In genomic region chr17:32142907-32143854, GRCm38 (mm10) we compare ENCODE assay signal across 8 mouse cellular contexts. TPM values are rescaled to one million over a fixed set of nuclear protein-coding genes. Genes with fewer than 3 reads are reported as not detected.
DNase-seq lines count a peak whose midpoint lies in the region; ATAC-seq and TF ChIP-seq lines count a peak whose summit lies in the region.

No protein-coding gene starts in this region.

- no peak overlapping the region for H3K27ac ChIP-seq in forebrain, embryonic 11.5 days (ENCODE audit: low read depth, low read length)
- H3K27ac ChIP-seq in heart, embryonic 16.5 days (ENCODE audit: low read length): no peak overlapping the region
- no peak overlapping the region for H3K27ac ChIP-seq in liver, embryonic 15.5 days (replicated peaks)
- H3K27ac ChIP-seq in neural tube, embryonic 12.5 days: no peak overlapping the region
- no peak overlapping the region for H3K27ac ChIP-seq in testis, adult 2 months (ENCODE audit: control insufficient read depth, insufficient read depth, low read depth, low read length)

- whole genome bisulfite sequencing in forebrain, embryonic 11.5 days: 24% methylated on average over 39 of the region's 39 CpGs
- 26% methylated on average over 39 of the region's 39 CpGs for WGBS in heart, embryonic 16.5 days
- 18% methylated on average over 39 of the region's 39 CpGs for WGBS in liver, embryonic 15.5 days (ENCODE audit: insufficient replicate concordance)
- 23% methylated on average over 39 of the region's 39 CpGs for WGBS in neural tube, embryonic 12.5 days

- no peak overlapping the region for H3K4me3 ChIP-seq in forebrain, embryonic 11.5 days (ENCODE audit: low read depth, low read length)
- H3K4me3 ChIP-seq in heart, embryonic 16.5 days (ENCODE audit: low read length): peak overlapping the region; percentile 42
- peak overlapping the region; percentile 40 for H3K4me3 ChIP-seq in liver, embryonic 15.5 days (replicated peaks)
- H3K4me3 ChIP-seq in neural tube, embryonic 12.5 days: peak overlapping the region; percentile 21
- peak overlapping the region; percentile 70 for H3K4me3 ChIP-seq in testis, adult 2 months (ENCODE audit: control insufficient read depth, low read depth, low read length)

- H3K9ac ChIP-seq in forebrain, embryonic 11.5 days (ENCODE audit: low read length): no peak overlapping the region
- H3K9ac ChIP-seq in heart, embryonic 16.5 days (ENCODE audit: low read length): peak overlapping the region; percentile 66
- H3K9ac ChIP-seq in liver, embryonic 15.5 days: no peak overlapping the region
- H3K9ac ChIP-seq in neural tube, embryonic 12.5 days: peak overlapping the region; percentile 40; the same call in 1 of the 2 replicates

- peak; percentile 83 for ATAC-seq in forebrain, embryonic 11.5 days (replicated peaks; ENCODE audit: low FRiP score)
- peak; percentile 63 for ATAC-seq in heart, embryonic 16.5 days (replicated peaks; ENCODE audit: extremely low read depth, insufficient read depth, low FRiP score)
- ATAC-seq in liver, embryonic 15.5 days (ENCODE audit: insufficient read depth): peak; percentile 67
- ATAC-seq in neural tube, embryonic 12.5 days (ENCODE audit: low FRiP score, low read depth): peak; percentile 59

- peak; percentile 74 to 82 for DNase-seq in CD8-positive naive resting alpha-beta T cell, adult 2 months (ENCODE audit: low read depth in 2 of 2, low spot score in 2 of 2)
- DNase-seq in c-Kit-positive CD71-negative TER-119-negative erythroid progenitor cells, embryonic 14.5 days (ENCODE audit: low read depth): peak; percentile 73
- DNase-seq in forebrain, embryonic 11.5 days (ENCODE audit: low spot score): peak; percentile 90
- peak; percentile 85 to 87 for DNase-seq in kidney, postnatal 25 days

- H3K4me1 ChIP-seq in forebrain, embryonic 11.5 days (replicated peaks; ENCODE audit: control insufficient read depth, insufficient read depth, low read length): no peaks in the 10 kb centered on the region
- H3K4me1 ChIP-seq in heart, embryonic 16.5 days (ENCODE audit: control insufficient read depth, insufficient read depth, low read length): no peaks in the 10 kb centered on the region
- H3K4me1 ChIP-seq in liver, embryonic 15.5 days (replicated peaks): peaks cover 8% of the 10 kb centered on the region
- peaks cover 4% of the 10 kb centered on the region; the same call in 1 of the 2 replicates for H3K4me1 ChIP-seq in neural tube, embryonic 12.5 days
- peaks cover 13% of the 10 kb centered on the region for H3K4me1 ChIP-seq in testis, adult 2 months (ENCODE audit: control insufficient read depth, insufficient read depth, low read length)

- peak overlapping the region; percentile 26; the same call in 1 of the 2 replicates for H3K4me2 ChIP-seq in forebrain, embryonic 11.5 days (ENCODE audit: low read depth, low read length, severe bottlenecking)
- peak overlapping the region; percentile 69 for H3K4me2 ChIP-seq in heart, embryonic 16.5 days (ENCODE audit: low read depth, low read length)
- peak overlapping the region; percentile 75 for H3K4me2 ChIP-seq in liver, embryonic 15.5 days
- peak overlapping the region; percentile 55 for H3K4me2 ChIP-seq in neural tube, embryonic 12.5 days (replicated peaks)

- no peaks in the 10 kb centered on the region for H3K27me3 ChIP-seq in forebrain, embryonic 11.5 days (ENCODE audit: control insufficient read depth, insufficient read depth, low read length)
- H3K27me3 ChIP-seq in heart, embryonic 16.5 days (ENCODE audit: control insufficient read depth, insufficient read depth, low read length): no peaks in the 10 kb centered on the region
- peaks cover 10% of the 10 kb centered on the region; the same call in 1 of the 2 replicates for H3K27me3 ChIP-seq in liver, embryonic 15.5 days
- no peaks in the 10 kb centered on the region for H3K27me3 ChIP-seq in neural tube, embryonic 12.5 days (replicated peaks)
- H3K27me3 ChIP-seq in testis, adult 2 months (ENCODE audit: control insufficient read depth, insufficient read depth, low read length): no peaks in the 10 kb centered on the region

- H3K9me3 ChIP-seq in forebrain, embryonic 11.5 days (ENCODE audit: control insufficient read depth, low read length): no peaks in the 10 kb centered on the region
- no peaks in the 10 kb centered on the region for H3K9me3 ChIP-seq in heart, embryonic 16.5 days (replicated peaks; ENCODE audit: control insufficient read depth, low read length)
- no peaks in the 10 kb centered on the region for H3K9me3 ChIP-seq in liver, embryonic 15.5 days (replicated peaks)
- no peaks in the 10 kb centered on the region for H3K9me3 ChIP-seq in neural tube, embryonic 12.5 days

- no peak for TF ChIP-seq POLR2A in testis, adult 2 months (IDR thresholded peaks at IDR 0.05; ENCODE audit: control insufficient read depth, low read depth, low read length)

- peak; percentile 86; the same call in 1 of the 2 replicates for TF ChIP-seq CTCF in testis, adult 2 months (IDR thresholded peaks at IDR 0.05; ENCODE audit: control insufficient read depth, insufficient read depth, insufficient replicate concordance, low read depth, low read length)

- H3K36me3 ChIP-seq in forebrain, embryonic 11.5 days (ENCODE audit: control insufficient read depth, insufficient read depth, low read length): peaks cover 20% of the 10 kb centered on the region
- H3K36me3 ChIP-seq in heart, embryonic 16.5 days (ENCODE audit: control insufficient read depth, insufficient read depth): peaks cover 5% of the 10 kb centered on the region; the same call in 1 of the 2 replicates
- no peaks in the 10 kb centered on the region for H3K36me3 ChIP-seq in liver, embryonic 15.5 days (replicated peaks)
- H3K36me3 ChIP-seq in neural tube, embryonic 12.5 days: peaks cover 84% of the 10 kb centered on the region
- H3K36me3 ChIP-seq in testis, adult 2 months (ENCODE audit: control insufficient read depth, insufficient read depth, low read length): no peaks in the 10 kb centered on the region

RNA-seq across cellular contexts. Expression of gene Notch3, which starts 23.5 kb away (rescaled TPM):
- polyA plus RNA-seq in forebrain, embryonic 11.5 days (2014; fragmentation: Nextera tagmentation; extraction: Ambion mirVana): 26.8 and 30.2 TPM in 2 replicates
- polyA plus RNA-seq in heart, embryonic 16.5 days (2015; fragmentation: Nextera tagmentation; extraction: Ambion mirVana): 8.6 and 8.9 TPM in 2 replicates
- polyA plus RNA-seq in liver, embryonic 15.5 days (2015; fragmentation: Nextera tagmentation; extraction: Ambion mirVana): 0.50 and 0.60 TPM in 2 replicates
- 17.3 and 17.4 TPM in 2 replicates for polyA plus RNA-seq in neural tube, embryonic 12.5 days (2016; fragmentation: Nextera tagmentation; extraction: Ambion mirVana)
- polyA plus RNA-seq in testis, adult 2 months (2012; rRNA removed): 1.5 and 1.7 TPM in 2 replicates

RNA-seq across cellular contexts. Expression of gene Ephx3, which starts 46.2 kb away (rescaled TPM):
- polyA plus RNA-seq in forebrain, embryonic 11.5 days (2014; fragmentation: Nextera tagmentation; extraction: Ambion mirVana): 0.13 and 0.23 TPM in 2 replicates
- polyA plus RNA-seq in heart, embryonic 16.5 days (2015; fragmentation: Nextera tagmentation; extraction: Ambion mirVana): 0.20 and 0.85 TPM in 2 replicates
- polyA plus RNA-seq in liver, embryonic 15.5 days (2015; fragmentation: Nextera tagmentation; extraction: Ambion mirVana): 0.05 and 0.10 TPM in 2 replicates
- polyA plus RNA-seq in neural tube, embryonic 12.5 days (2016; fragmentation: Nextera tagmentation; extraction: Ambion mirVana): 0.08 TPM in 1 of 2 replicates, not detected in the other
- polyA plus RNA-seq in testis, adult 2 months (2012; rRNA removed): 0.10 and 0.11 TPM in 2 replicates

Comparison
In these comparisons a context has a peak if more than half of its experiments do, and no peak if none do; other contexts are left out.
1. H3K9ac ChIP-seq: peak in heart, embryonic 16.5 days (single experiment) and neural tube, embryonic 12.5 days (single experiment); none in forebrain, embryonic 11.5 days (single experiment) and liver, embryonic 15.5 days (single experiment).
2. Peak in every context shown above with its lines, with median percentiles within 50 percentile points of each other: DNase-seq, ATAC-seq and H3K4me2 ChIP-seq.